Mouse (Mus musculus) forebrain, postnatal 0 days (tissue): ENCODE data around the gene Kctd15. TPM values are rescaled to one million over a fixed set of nuclear protein-coding genes. Genes with fewer than 3 reads are reported as not detected.
A peak's percentile ranks its signal among the peaks of the same experiment; 100 is the strongest.

Experiments
- ATAC-seq: fragments of 200-750 bp; cut with Nextera tagmentation; 2 replicates; pipeline ENCODE4 v1.8.0; 2017; ENCODE audit warnings: mild to moderate bottlenecking, moderate library complexity
- DNase-seq: peaks from one replicate; pipeline ENCODE4 v3.0.0-alpha.2; 2015
- H3K27ac ChIP-seq: fragments of 300-500 bp; sonication (generic); 2 replicates; pipeline ENCODE4 v1.5.1; 2014; ENCODE audit warnings: low read depth, mild to moderate bottlenecking, antibody characterized with exemption, low read length, moderate library complexity, mixed read lengths
- H3K27me3 ChIP-seq: fragments of 300-500 bp; sonication (generic); 2 replicates; pipeline ENCODE4 v1.6.1; 2014; ENCODE audit warnings: mild to moderate bottlenecking, low read length, mixed read lengths; ENCODE audit not compliant: insufficient read depth
- H3K36me3 ChIP-seq: fragments of 300-500 bp; sonication (generic); 2 replicates; pipeline ENCODE4 v1.6.1; 2014; ENCODE audit warnings: mild to moderate bottlenecking, moderate library complexity; ENCODE audit not compliant: insufficient read depth
- H3K4me1 ChIP-seq: fragments of 300-500 bp; sonication (generic); 2 replicates; pipeline ENCODE4 v1.6.1; 2014; ENCODE audit warnings: antibody characterized with exemption; ENCODE audit not compliant: insufficient read depth
- H3K4me2 ChIP-seq: fragments of 300-500 bp; sonication (generic); 2 replicates; pipeline ENCODE4 v1.6.1; 2014; ENCODE audit warnings: low read depth, mild to moderate bottlenecking, moderate library complexity
- H3K4me3 ChIP-seq: fragments of 300-500 bp; sonication (generic); 2 replicates; pipeline ENCODE4 v1.5.1; 2014; ENCODE audit warnings: low read depth, low read length, mixed read lengths
- H3K9ac ChIP-seq: fragments of 300-500 bp; sonication (generic); 2 replicates; pipeline ENCODE4 v1.6.1; 2014; ENCODE audit warnings: mild to moderate bottlenecking
- H3K9me3 ChIP-seq: fragments of 300-500 bp; sonication (generic); 2 replicates; pipeline ENCODE4 v1.6.1; 2016; ENCODE audit warnings: low read length
- CTCF ChIP-seq: sonication (generic); IDR thresholded peaks from 2 replicates; pipeline ENCODE4 v1.5.1; 2016; ENCODE audit warnings: antibody characterized with exemption, control low read depth, low read depth
- WGBS: fragments of 180-500 bp; shearing (Covaris S2); extraction: QIAGEN DNeasy Blood & Tissue Kit; methylation state at CpG from one replicate; pipeline ENCODE4 v1.1.7; 2014; 5-methylcytosine and 5-hydroxymethylcytosine counted together
- polyA plus RNA-seq: library from polyadenylated mRNA; unstranded; fragments of >200 nt; fragmentation: Nextera tagmentation; extraction: Ambion mirVana; gene quantifications from 2 replicates; pipeline ENCODE4 v1.2.1, GENCODE M21; 2015
- total RNA-seq: library from RNA; depleted of rRNA; stranded (reverse); fragments of >200 nt; gene quantifications from 2 replicates; pipeline ENCODE4 v1.2.3, GENCODE M21; 2014

Kctd15 gene
- total and polyA plus RNA-seq, 2 experiments from 2014 or later, result 16.7 to 59.4 TPM

DNA sequence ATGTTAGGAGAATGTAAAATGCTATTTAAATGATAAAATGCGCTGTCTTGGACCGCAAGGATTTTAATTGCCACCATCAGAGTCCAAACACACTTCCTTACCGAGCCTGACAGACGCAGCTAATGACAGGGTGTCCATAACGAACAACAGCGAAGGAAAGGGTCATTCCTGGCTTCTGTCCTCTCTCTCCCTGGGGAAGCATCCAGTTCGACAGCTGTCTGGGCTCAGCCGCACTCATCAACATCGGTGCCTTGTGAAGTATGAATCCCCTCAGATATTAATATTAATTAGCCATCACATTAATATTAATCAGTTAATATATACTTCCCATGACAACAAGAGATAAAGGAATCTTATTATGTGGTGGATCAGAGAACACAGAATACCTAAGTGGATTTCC is 38.4 kb upstream of the Kctd15 start:
- 40% methylated on average over 9 of the region's 9 CpGs for WGBS
- Histone ChIP-seq H3K4me1 (no peaks in the 10 kb centered on the region), H3K9ac (no peak overlapping the region), H3K9me3 (no peaks in the 10 kb centered on the region), H3K27me3 (no peaks in the 10 kb centered on the region; the same call in 1 of the 2 replicates), H3K4me3 (no peak overlapping the region), H3K27ac (no peak overlapping the region), H3K36me3 (no peaks in the 10 kb centered on the region), H3K4me2 (no peak overlapping the region)
- ATAC-seq, result no peak
- no peak for DNase-seq
- no peak for TF ChIP-seq CTCF

- DNase-seq (no peak), ATAC-seq (no peak)
- no peak for TF ChIP-seq CTCF
- Histone ChIP-seq H3K27ac (no peak overlapping the region), H3K36me3 (no peaks in the 10 kb centered on the region), H3K4me2 (no peak overlapping the region), H3K4me3 (no peak overlapping the region), H3K9ac (no peak overlapping the region), H3K9me3 (no peaks in the 10 kb centered on the region), H3K27me3 (no peaks in the 10 kb centered on the region; the same call in 1 of the 2 replicates), H3K4me1 (no peaks in the 10 kb centered on the region)
- 97% methylated on average over 13 of the region's 13 CpGs for WGBS
These were observed 37.4 kb upstream of the Kctd15 start for GRCm38 (mm10) chr7:34693916-34694315.

DNA sequence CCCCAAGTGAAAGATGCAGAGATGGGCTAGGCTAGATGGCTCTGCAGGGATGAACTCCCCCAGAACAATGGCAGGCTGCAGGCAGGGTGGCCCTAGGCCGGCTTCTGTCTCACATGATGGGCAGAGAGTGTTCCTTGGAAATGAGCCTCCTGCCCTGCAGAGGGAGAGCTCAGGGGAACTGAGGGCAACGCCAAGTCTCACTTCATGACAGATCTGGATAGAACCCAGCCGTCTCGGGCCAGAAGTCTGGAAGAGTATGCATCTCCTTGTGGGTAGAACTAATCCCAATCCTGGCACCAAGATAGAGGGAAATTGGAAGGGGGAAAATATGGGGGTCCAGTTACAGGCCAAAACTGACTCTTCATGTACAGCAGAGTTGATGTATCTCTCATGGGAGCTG is 36.5 kb upstream of the Kctd15 start:
- DNase-seq (no peak), ATAC-seq (peak; percentile 42; the same call in 1 of the 2 replicates)
- H3K4me3 ChIP-seq, result no peak overlapping the region
- H3K36me3 ChIP-seq, result no peaks in the 10 kb centered on the region
- H3K27me3 ChIP-seq, result no peaks in the 10 kb centered on the region; the same call in 1 of the 2 replicates
- H3K4me1 ChIP-seq, result no peaks in the 10 kb centered on the region
- H3K27ac ChIP-seq, result no peak overlapping the region
- TF ChIP-seq CTCF, result no peak
- no peak overlapping the region for H3K4me2 ChIP-seq
- WGBS, result 65% methylated on average over 4 of the region's 4 CpGs
- no peak overlapping the region for H3K9ac ChIP-seq
- no peaks in the 10 kb centered on the region for H3K9me3 ChIP-seq

DNA sequence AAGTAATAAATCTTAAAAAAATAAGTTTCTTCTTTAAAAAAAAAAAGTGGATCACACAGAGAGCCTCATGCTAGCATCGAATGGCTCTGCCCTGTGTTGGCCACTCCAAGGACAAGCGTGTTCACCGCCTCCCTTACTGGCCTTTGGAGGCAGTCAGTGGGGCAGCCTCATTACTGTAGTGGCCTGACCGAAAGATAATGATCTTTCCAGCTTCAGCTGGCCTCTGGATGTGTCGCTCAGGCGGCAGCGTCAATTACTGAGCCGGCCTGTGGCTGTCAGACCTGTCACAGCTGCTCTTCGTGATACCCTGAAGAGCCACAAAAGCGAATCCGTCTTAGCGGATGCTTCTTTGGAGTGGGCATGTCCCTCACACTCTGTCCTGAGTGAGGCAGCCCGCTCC is 33.6 kb upstream of the Kctd15 start:
- Histone ChIP-seq H3K27me3 (no peaks in the 10 kb centered on the region), H3K4me2 (no peak overlapping the region), H3K36me3 (no peaks in the 10 kb centered on the region), H3K9ac (no peak overlapping the region), H3K27ac (no peak overlapping the region), H3K9me3 (no peaks in the 10 kb centered on the region), H3K4me3 (no peak overlapping the region), H3K4me1 (no peaks in the 10 kb centered on the region)
- 60% methylated on average over 13 of the region's 13 CpGs for WGBS
- DNase-seq, result no peak
- no peak for ATAC-seq
- TF ChIP-seq CTCF, result no peak

DNA sequence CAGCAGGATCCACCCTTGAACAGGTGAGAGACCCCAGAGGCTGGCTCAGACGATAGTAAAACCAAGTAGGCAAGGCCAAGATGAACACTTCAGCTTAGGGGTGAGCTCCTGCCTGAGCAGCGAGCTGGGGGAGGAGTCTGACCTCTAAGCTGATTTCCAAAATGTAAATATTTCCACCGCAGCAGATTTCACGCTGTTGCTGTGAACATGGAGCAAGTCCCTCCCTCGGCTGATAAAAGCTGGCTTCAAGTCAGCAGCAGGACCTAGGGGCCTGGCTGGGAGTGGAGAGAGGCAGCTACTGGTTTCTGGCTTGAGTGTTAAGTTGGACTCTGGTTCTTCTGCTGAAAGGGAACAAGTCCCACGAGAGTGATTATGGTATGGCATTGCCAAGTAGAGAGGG is 32.5 kb upstream of the Kctd15 start:
- no peak overlapping the region for H3K9ac ChIP-seq
- H3K36me3 ChIP-seq, result no peaks in the 10 kb centered on the region
- no peaks in the 10 kb centered on the region for H3K27me3 ChIP-seq
- H3K9me3 ChIP-seq, result no peaks in the 10 kb centered on the region
- H3K4me1 ChIP-seq, result no peaks in the 10 kb centered on the region
- ATAC-seq (no peak), DNase-seq (no peak)
- no peak for TF ChIP-seq CTCF
- no peak overlapping the region for H3K4me2 ChIP-seq
- H3K27ac ChIP-seq, result no peak overlapping the region
- 44% methylated on average over 6 of the region's 6 CpGs for WGBS
- no peak overlapping the region for H3K4me3 ChIP-seq

- Histone ChIP-seq H3K36me3 (no peaks in the 10 kb centered on the region), H3K4me3 (no peak overlapping the region), H3K27me3 (no peaks in the 10 kb centered on the region), H3K9me3 (no peaks in the 10 kb centered on the region), H3K27ac (no peak overlapping the region), H3K9ac (no peak overlapping the region), H3K4me2 (no peak overlapping the region), H3K4me1 (0 out of 2 replicates have a peak, but pooled peaks cover 2% of the 10 kb centered on the region)
- no peak for TF ChIP-seq CTCF
- DNase-seq (no peak), ATAC-seq (no peak; the same call in 1 of the 2 replicates)
- WGBS, result 30% methylated on average over 7 of the region's 7 CpGs
These were observed 29.3 kb upstream of the Kctd15 start for GRCm38 (mm10) chr7:34685801-34686200.

GRCm38 (mm10) chr7:34685176-34685575 is 28.6 kb upstream of the Kctd15 start:
- Histone ChIP-seq H3K9me3 (no peaks in the 10 kb centered on the region), H3K27ac (no peak overlapping the region), H3K4me1 (0 out of 2 replicates have a peak, but pooled peaks cover 3% of the 10 kb centered on the region), H3K27me3 (no peaks in the 10 kb centered on the region), H3K9ac (no peak overlapping the region), H3K4me3 (no peak overlapping the region), H3K4me2 (no peak overlapping the region), H3K36me3 (no peaks in the 10 kb centered on the region)
- WGBS, result 72% methylated on average over 4 of the region's 4 CpGs
- no peak for TF ChIP-seq CTCF
- DNase-seq, result no peak
- no peak for ATAC-seq
